ENCODE assay signal across 8 mouse cellular contexts in the genomic region with DNA sequence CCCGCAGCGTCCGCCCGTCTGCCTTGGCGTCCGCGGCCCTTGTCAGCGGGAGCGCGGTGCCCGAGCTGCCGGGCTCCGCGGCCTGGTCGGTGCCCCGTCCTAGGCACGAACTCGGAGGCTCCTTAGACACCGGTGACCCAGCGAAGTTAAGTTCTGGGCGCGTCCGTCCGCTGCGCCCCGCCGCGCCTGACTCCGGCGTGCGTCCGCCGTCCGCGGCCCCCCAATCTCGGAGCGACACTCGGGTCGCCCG. TPM values are rescaled to one million over a fixed set of nuclear protein-coding genes. Genes with fewer than 3 reads are reported as not detected.
A peak's percentile ranks its signal among the peaks of the same experiment; 100 is the strongest.
DNase-seq lines count a peak whose midpoint lies in the region; ATAC-seq and TF ChIP-seq lines count a peak whose summit lies in the region.

No protein-coding gene starts in this region.

- H3K36me3 ChIP-seq in erythroblast, embryonic 14.5 days (ENCODE audit: control insufficient read depth) = no peaks in the 10 kb centered on the region
- H3K36me3 ChIP-seq in spleen, adult 2 months (ENCODE audit: control insufficient read depth, insufficient read depth, low read length) = no peaks in the 10 kb centered on the region
- no peaks in the 10 kb centered on the region for H3K36me3 ChIP-seq in limb, embryonic 14.5 days (ENCODE audit: control insufficient read depth, insufficient read depth, low read length)
- no peaks in the 10 kb centered on the region for H3K36me3 ChIP-seq in stomach, embryonic 16.5 days (ENCODE audit: control insufficient read depth, insufficient read depth, low read length)

- WGBS in spleen, adult 2 months = 1% methylated on average over 39 of the region's 40 CpGs
- 0% methylated on average over 29 of the region's 40 CpGs for WGBS in limb, embryonic 14.5 days
- WGBS in stomach, embryonic 16.5 days = 0% methylated on average over 38 of the region's 40 CpGs

- H3K27me3 ChIP-seq in erythroblast, embryonic 14.5 days (ENCODE audit: control insufficient read depth) = peaks cover 66% of the 10 kb centered on the region
- H3K27me3 ChIP-seq in spleen, adult 2 months (ENCODE audit: control insufficient read depth, insufficient read depth, low read length) = no peaks in the 10 kb centered on the region; the same call in 1 of the 2 replicates
- peaks cover 10% of the 10 kb centered on the region for H3K27me3 ChIP-seq in limb, embryonic 14.5 days (ENCODE audit: control insufficient read depth, insufficient read depth, low read length)
- no peaks in the 10 kb centered on the region for H3K27me3 ChIP-seq in stomach, embryonic 16.5 days (ENCODE audit: control insufficient read depth, insufficient read depth, low read length)

- H3K4me3 ChIP-seq in erythroblast, embryonic 14.5 days (replicated peaks) = peak overlapping the region; percentile 80
- peak overlapping the region; percentile 79 for H3K4me3 ChIP-seq in spleen, adult 2 months (ENCODE audit: extremely low read depth, insufficient read depth, insufficient read length)
- peak overlapping the region; percentile 90 for H3K4me3 ChIP-seq in limb, embryonic 14.5 days (replicated peaks; ENCODE audit: low read length)
- peak overlapping the region; percentile 87 for H3K4me3 ChIP-seq in stomach, embryonic 16.5 days (replicated peaks; ENCODE audit: low read length)

- no peaks in the 10 kb centered on the region; the same call in 1 of the 2 replicates for H3K9me3 ChIP-seq in erythroblast, embryonic 14.5 days (ENCODE audit: control insufficient read depth, low read length)
- H3K9me3 ChIP-seq in limb, embryonic 14.5 days (ENCODE audit: control insufficient read depth, low read length) = no peaks in the 10 kb centered on the region
- no peaks in the 10 kb centered on the region for H3K9me3 ChIP-seq in stomach, embryonic 16.5 days (replicated peaks; ENCODE audit: control insufficient read depth, low read length)

- intact Hi-C loops in left cerebral cortex, postnatal 4 days (cut with DNase I) = loop anchor here (10.0 kb wide), 2 partner anchors 346 to 576 kb away; no protein-coding TSS in a partner anchor

- peaks cover 33% of the 10 kb centered on the region for H3K4me1 ChIP-seq in erythroblast, embryonic 14.5 days (ENCODE audit: control insufficient read depth)
- peaks cover 11% of the 10 kb centered on the region for H3K4me1 ChIP-seq in spleen, adult 2 months (ENCODE audit: control insufficient read depth, insufficient read depth, insufficient read length)
- H3K4me1 ChIP-seq in limb, embryonic 14.5 days (ENCODE audit: control insufficient read depth, insufficient read depth, low read length) = peaks cover 8% of the 10 kb centered on the region; the same call in 1 of the 2 replicates
- peaks cover 13% of the 10 kb centered on the region for H3K4me1 ChIP-seq in stomach, embryonic 16.5 days (ENCODE audit: control insufficient read depth, insufficient read depth, low read length)

- H3K9ac ChIP-seq in limb, embryonic 14.5 days (ENCODE audit: low read depth, low read length, severe bottlenecking) = peak overlapping the region; percentile 79
- peak overlapping the region; percentile 92 for H3K9ac ChIP-seq in stomach, embryonic 16.5 days (ENCODE audit: low read length)

- no peak for TF ChIP-seq CTCF in spleen, adult 2 months (IDR thresholded peaks at IDR 0.05; ENCODE audit: extremely low read depth, insufficient read depth, insufficient read length, insufficient replicate concordance)

- peak overlapping the region; percentile 99 for H3K27ac ChIP-seq in spleen, adult 2 months (ENCODE audit: insufficient read depth, low read length)
- H3K27ac ChIP-seq in limb, embryonic 14.5 days (replicated peaks; ENCODE audit: low read depth, low read length) = peak overlapping the region; percentile 79
- H3K27ac ChIP-seq in stomach, embryonic 16.5 days (ENCODE audit: low read length) = peak overlapping the region; percentile 94

- H3K4me2 ChIP-seq in limb, embryonic 14.5 days (replicated peaks; ENCODE audit: low read depth, low read length, severe bottlenecking) = peak overlapping the region; percentile 96
- peak overlapping the region; percentile 98 for H3K4me2 ChIP-seq in stomach, embryonic 16.5 days (ENCODE audit: low read depth, low read length)

- DNase-seq in spleen, adult 2 months (ENCODE audit: low read depth in 1 of 2, low spot score in 2 of 2) = no peak
- DNase-seq in spleen, postnatal 36 days (ENCODE audit: low spot score in 2 of 2) = no peak
- DNase-seq in limb, embryonic 14.5 days (ENCODE audit: low spot score) = no peak
- DNase-seq in layer of hippocampus, postnatal 10 days (ENCODE audit: low spot score in 2 of 2) = no peak
- no peak for DNase-seq in left cerebral cortex, postnatal 4 days

- no peak for TF ChIP-seq POLR2A in spleen, adult 2 months (IDR thresholded peaks at IDR 0.05; ENCODE audit: low read depth, low read length)
- no peak for TF ChIP-seq POLR2A in limb, embryonic 14.5 days (IDR thresholded peaks at IDR 0.05; ENCODE audit: borderline replicate concordance, extremely low read depth, insufficient read depth, insufficient read length)

- ATAC-seq in erythroblast, adult 5-6 weeks (replicated peaks; ENCODE audit: low FRiP score, poor library complexity, severe bottlenecking) = no peak
- peak; percentile 9; the same call in 1 of the 2 replicates for ATAC-seq in limb, embryonic 14.5 days (ENCODE audit: low FRiP score, low read depth)
- ATAC-seq in stomach, embryonic 16.5 days (ENCODE audit: insufficient read depth, low FRiP score) = no peak

RNA-seq across cellular contexts. Expression of a gene that starts 0.3 kb away (rescaled TPM):
- polyA plus RNA-seq in erythroblast, embryonic 14.5 days (2012) = 0.01 and 0.02 TPM in 2 replicates
- 1.3 and 2.1 TPM in 2 replicates for total RNA-seq in erythroblast, adult 5-6 weeks (2015; ENCODE audit: low replicate concordance)
- total RNA-seq in erythroblast, adult 5-6 weeks (2017; ENCODE audit: low replicate concordance) = 0.26 and 0.56 TPM in 2 replicates
- 21.3 and 33.2 TPM in 2 replicates for polyA plus RNA-seq in spleen, adult 2 months (2012; rRNA removed)
- 7.6 and 9.3 TPM in 2 replicates for polyA plus RNA-seq in limb, embryonic 14.5 days (2012; rRNA removed)
- polyA plus RNA-seq in limb, embryonic 14.5 days (2014; fragmentation: Nextera tagmentation; extraction: Ambion mirVana) = 7.0 and 8.5 TPM in 2 replicates
- polyA plus RNA-seq in stomach, embryonic 16.5 days (2015; fragmentation: Nextera tagmentation; extraction: Ambion mirVana) = 4.4 and 5.1 TPM in 2 replicates
- 10 to 100 TPM; 20.6 to 24.5 TPM for total RNA-seq in layer of hippocampus, postnatal 10 days (2021)
- 10 to 100 TPM; 14.6 to 15.1 TPM for total RNA-seq in left cerebral cortex, postnatal 4 days (2021)
